Mouse (Mus musculus): Measurements from ENCODE around the gene Prss56. TPM values are rescaled to one million over a fixed set of nuclear protein-coding genes. Genes with fewer than 3 reads are reported as not detected.

The Prss56 gene
- total RNA-seq, 2 experiments from 2014 or later: not detected

- DNase-seq (ENCODE audit: low spot score in 2 of 2): no peak
These were observed 44.0 kb downstream of the Prss56 start for GRCm38 (mm10) chr1:87227160-87227550.

GRCm38 (mm10) chr1:87230606-87231005 is 47.5 kb downstream of the Prss56 start:
- DNase-seq (ENCODE audit: low spot score in 2 of 2): no peak

- no peak for DNase-seq (ENCODE audit: low spot score in 2 of 2)
These were observed 49.1 kb downstream of the Prss56 start for GRCm38 (mm10) chr1:87232197-87232596.

Other genes with a start within 250 kb of the Prss56 start
- not detected for gene Alppl2, start 93.4 kb upstream of the Prss56 start, total RNA-seq (2021)
- gene Alpi, start 81.7 kb upstream of the Prss56 start, total RNA-seq (2021): not detected
- not detected for gene Akp3, start 58.3 kb upstream of the Prss56 start, total RNA-seq (2021)
- gene Ecel1, start 26.8 kb upstream of the Prss56 start, total RNA-seq (2021): under 1 TPM in 1 of 2 experiments, not detected in 1; 0.07 TPM
- 10 to 100 TPM; 34.2 to 43.2 TPM for gene Chrnd, start 7.3 kb downstream of the Prss56 start, total RNA-seq (2021)
- 10 to 100 TPM; 24.8 to 32.9 TPM for gene Chrng, start 21.3 kb downstream of the Prss56 start, total RNA-seq (2021)
- gene Eif4e2, start 30.6 kb downstream of the Prss56 start, total RNA-seq (2021): 100 to 1,000 TPM; 107 to 110 TPM
- 10 to 100 TPM; 25.1 to 28.5 TPM for gene Efhd1, start 81.0 kb downstream of the Prss56 start, total RNA-seq (2021)
- gene Gigyf2, start 143.7 kb downstream of the Prss56 start, total RNA-seq (2021): 10 to 100 TPM; 55.5 to 69.3 TPM
- gene Kcnj13, start 211.4 kb downstream of the Prss56 start, total RNA-seq (2021): under 1 TPM; 0.22 to 0.54 TPM

Measured in gastrocnemius, postnatal 4 days (tissue).